Mouse (Mus musculus): ENCODE measurements around the gene Ampd3. TPM values are rescaled to one million over a fixed set of nuclear protein-coding genes. Genes with fewer than 3 reads are reported as not detected.

Ampd3 gene
- polyA plus RNA-seq, 1 experiment from 2014 or later = 1.2 TPM

DNA sequence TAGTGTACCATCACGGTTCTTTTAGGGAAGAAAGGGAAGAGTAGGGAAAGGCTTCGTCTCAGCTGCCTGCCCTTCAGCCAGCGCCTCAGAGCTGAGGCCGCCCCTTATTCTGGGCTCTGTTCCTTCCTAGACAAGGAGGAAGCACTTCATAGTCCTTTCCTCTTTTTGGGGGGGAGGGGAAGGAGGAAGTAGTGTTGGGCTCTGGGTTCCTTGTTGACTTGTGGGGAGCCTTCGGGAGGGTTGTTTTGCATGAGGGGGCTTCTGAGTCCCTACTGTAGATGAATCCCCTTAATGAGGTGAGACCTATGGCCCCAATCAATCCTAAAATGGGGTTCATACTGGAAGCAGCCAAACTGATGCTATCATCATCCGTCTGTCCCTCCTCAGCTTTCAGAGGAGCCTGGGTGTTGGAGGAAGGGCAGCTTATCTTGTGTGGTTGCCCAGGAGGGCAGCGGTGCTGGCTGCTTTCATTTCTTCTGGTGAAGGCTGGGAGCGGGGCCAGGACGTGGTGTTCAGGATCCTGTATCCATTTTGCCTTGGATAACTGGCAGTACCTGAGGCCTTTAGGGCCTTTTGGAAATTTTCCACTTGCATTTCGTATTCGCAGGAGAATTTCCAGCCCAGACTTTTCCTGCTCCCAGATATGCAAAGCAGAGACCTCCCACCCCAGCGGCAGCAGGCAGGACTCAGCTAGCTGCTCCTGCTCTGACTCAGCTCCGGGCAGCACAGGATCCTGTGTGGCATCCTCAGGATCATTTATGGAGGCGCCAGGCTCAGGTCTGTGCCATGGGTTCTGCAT lies 5.4 kb downstream of the Ampd3 start:
- Histone ChIP-seq H3K4me1 (peaks cover 7% of the 10 kb centered on the region), H3K4me2 (no peak overlapping the region), H3K36me3 (replicated peaks) (no peaks in the 10 kb centered on the region), H3K9ac (no peak overlapping the region), H3K27ac (no peak overlapping the region), H3K27me3 (peaks cover 25% of the 10 kb centered on the region), H3K4me3 (replicated peaks) (no peak overlapping the region), H3K9me3 (no peaks in the 10 kb centered on the region)
- WGBS = 57% methylated on average over 14 of the region's 14 CpGs
- no peak for ATAC-seq (ENCODE audit: low FRiP score)

DNA sequence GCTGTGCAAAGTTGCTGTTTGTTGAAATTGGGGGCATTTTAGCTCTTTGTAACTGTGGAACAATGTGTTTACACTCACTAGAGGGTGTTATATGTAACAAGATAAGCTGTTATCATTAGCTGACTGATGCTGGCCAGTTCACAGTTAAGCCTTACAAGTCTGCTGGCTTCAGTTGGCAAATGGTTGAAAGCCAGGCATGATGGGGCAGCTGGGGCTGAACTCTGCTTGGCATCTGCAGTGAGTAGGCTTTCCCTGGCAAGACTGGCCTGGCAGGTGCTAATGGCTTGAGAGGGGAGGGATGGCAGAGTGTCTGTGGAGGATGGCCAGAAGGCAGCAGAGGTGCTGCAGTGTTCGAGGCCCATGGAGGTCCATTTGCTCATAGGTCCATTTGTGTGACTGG lies 6.1 kb downstream of the Ampd3 start:
- peaks cover under 1% of the 10 kb centered on the region; the same call in 1 of the 2 replicates for H3K4me1 ChIP-seq
- no peaks in the 10 kb centered on the region for H3K36me3 ChIP-seq (replicated peaks)
- no peak overlapping the region for H3K4me2 ChIP-seq
- no peaks in the 10 kb centered on the region for H3K9me3 ChIP-seq
- no peak overlapping the region for H3K27ac ChIP-seq
- H3K4me3 ChIP-seq (replicated peaks) = no peak overlapping the region
- WGBS = 86% methylated on average over 1 of the region's 1 CpGs
- ATAC-seq (ENCODE audit: low FRiP score) = no peak
- H3K9ac ChIP-seq = no peak overlapping the region
- peaks cover 18% of the 10 kb centered on the region for H3K27me3 ChIP-seq

DNA sequence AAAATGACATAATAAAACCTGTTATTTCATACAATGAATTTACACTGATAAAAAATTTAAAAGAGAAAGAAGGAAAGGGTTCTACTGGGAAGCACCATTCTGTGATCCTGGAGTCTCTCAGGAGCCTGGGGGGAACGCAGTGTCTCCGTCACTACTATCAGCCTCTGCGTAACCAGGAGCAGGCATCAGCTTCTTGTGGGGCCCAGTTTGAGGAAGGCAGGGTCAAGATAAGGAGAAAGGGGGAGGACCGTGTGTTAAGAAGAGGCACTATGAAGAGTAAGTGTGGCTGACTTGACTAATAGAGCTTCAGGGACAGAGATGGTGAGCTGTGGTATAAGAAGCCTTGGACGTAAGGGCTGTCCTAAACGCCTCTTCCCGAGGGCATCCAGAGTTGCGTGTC lies 6.7 kb downstream of the Ampd3 start:
- H3K27ac ChIP-seq = no peak overlapping the region
- H3K4me3 ChIP-seq (replicated peaks) = no peak overlapping the region
- WGBS = 92% methylated on average over 8 of the region's 8 CpGs
- no peak overlapping the region for H3K9ac ChIP-seq
- H3K36me3 ChIP-seq (replicated peaks) = no peaks in the 10 kb centered on the region
- no peaks in the 10 kb centered on the region for H3K4me1 ChIP-seq
- H3K4me2 ChIP-seq = no peak overlapping the region
- peaks cover 12% of the 10 kb centered on the region for H3K27me3 ChIP-seq
- ATAC-seq (ENCODE audit: low FRiP score) = no peak
- no peaks in the 10 kb centered on the region for H3K9me3 ChIP-seq

DNA sequence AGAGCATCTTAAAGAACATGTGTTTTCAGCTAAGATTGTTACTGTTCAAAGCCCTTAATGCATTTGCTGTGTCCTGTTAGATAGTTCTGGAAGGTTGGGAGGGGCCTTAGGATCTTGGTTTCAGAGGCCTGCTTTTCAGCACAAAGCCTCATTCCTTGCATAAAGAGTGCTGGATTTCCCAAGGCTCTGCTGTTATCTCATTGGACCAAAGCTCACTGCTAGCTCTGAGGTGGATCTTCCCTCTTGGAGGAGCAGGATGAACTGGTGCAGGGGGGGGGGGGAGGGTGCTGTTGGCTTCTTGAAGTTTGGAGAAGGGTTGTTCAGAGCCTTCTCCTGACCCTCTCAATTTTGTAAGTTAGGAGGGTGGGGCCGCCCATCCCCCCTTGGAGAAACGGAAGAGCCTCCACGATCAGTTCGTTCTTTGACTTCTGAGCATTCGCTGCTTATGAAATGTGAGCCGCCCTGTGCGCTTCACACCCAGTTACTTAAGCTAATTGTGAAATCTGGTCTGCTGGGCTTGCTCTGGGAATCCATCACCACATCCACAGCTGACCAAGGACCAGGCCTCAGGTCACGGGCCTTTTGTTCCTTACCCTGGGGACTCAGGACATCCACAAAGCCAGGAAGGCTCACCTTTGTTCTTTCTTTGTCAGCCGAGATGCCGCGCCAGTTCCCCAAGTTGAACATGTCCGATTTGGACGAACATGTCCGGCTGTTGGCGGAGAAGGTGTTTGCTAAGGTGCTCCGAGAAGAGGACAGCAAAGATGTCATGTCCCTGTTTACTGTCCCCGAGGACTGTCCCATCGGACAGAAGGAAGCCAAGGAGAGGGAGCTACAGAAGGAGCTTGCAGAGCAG lies 9.4 kb downstream of the Ampd3 start:
- H3K9me3 ChIP-seq = no peaks in the 10 kb centered on the region
- WGBS = 81% methylated on average over 18 of the region's 18 CpGs
- ATAC-seq (ENCODE audit: low FRiP score) = no peak
- no peaks in the 10 kb centered on the region for H3K27me3 ChIP-seq
- H3K27ac ChIP-seq = no peak overlapping the region
- no peak overlapping the region for H3K9ac ChIP-seq
- no peak overlapping the region for H3K4me2 ChIP-seq
- H3K36me3 ChIP-seq (replicated peaks) = no peaks in the 10 kb centered on the region
- no peak overlapping the region for H3K4me3 ChIP-seq (replicated peaks)
- H3K4me1 ChIP-seq = no peaks in the 10 kb centered on the region

DNA sequence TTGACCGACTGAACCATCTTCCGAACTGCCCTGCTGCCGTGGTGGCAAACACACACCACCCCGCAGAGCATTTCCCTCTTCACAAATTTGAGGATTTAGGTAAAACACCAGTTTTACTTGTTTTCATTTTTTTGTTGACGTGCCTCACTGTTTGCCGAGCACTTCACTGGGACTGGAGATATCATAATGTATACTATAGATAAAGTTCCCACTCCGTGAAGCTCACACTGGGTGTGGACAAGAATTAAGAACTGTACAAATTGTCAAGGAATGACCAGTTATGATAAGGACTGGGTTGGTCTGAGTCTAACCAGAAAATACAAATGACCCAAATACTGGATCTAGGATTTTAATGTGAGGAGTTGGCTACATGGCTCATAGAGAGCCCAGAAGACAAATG lies 10.9 kb downstream of the Ampd3 start:
- Histone ChIP-seq H3K9me3 (no peaks in the 10 kb centered on the region), H3K4me3 (replicated peaks) (no peak overlapping the region), H3K9ac (no peak overlapping the region), H3K4me2 (no peak overlapping the region), H3K27ac (no peak overlapping the region), H3K27me3 (no peaks in the 10 kb centered on the region), H3K4me1 (no peaks in the 10 kb centered on the region), H3K36me3 (replicated peaks) (no peaks in the 10 kb centered on the region)
- 92% methylated on average over 7 of the region's 7 CpGs for WGBS
- ATAC-seq (ENCODE audit: low FRiP score) = no peak

- Histone ChIP-seq H3K4me3 (replicated peaks) (no peak overlapping the region), H3K4me2 (no peak overlapping the region), H3K9ac (no peak overlapping the region), H3K27ac (no peak overlapping the region), H3K27me3 (no peaks in the 10 kb centered on the region), H3K9me3 (no peaks in the 10 kb centered on the region), H3K36me3 (replicated peaks) (no peaks in the 10 kb centered on the region), H3K4me1 (no peaks in the 10 kb centered on the region)
- no peak for ATAC-seq (ENCODE audit: low FRiP score)
- WGBS = 75% methylated on average over 8 of the region's 8 CpGs
Measured at GRCm38 (mm10) chr7:110779605-110780111, 11.7 kb downstream of the Ampd3 start.

GRCm38 (mm10) chr7:110780520-110780919 lies 12.5 kb downstream of the Ampd3 start:
- Histone ChIP-seq H3K9ac (no peak overlapping the region), H3K9me3 (no peaks in the 10 kb centered on the region), H3K27ac (no peak overlapping the region), H3K4me2 (no peak overlapping the region), H3K4me3 (replicated peaks) (no peak overlapping the region), H3K36me3 (replicated peaks) (no peaks in the 10 kb centered on the region), H3K27me3 (no peaks in the 10 kb centered on the region), H3K4me1 (no peaks in the 10 kb centered on the region)
- no peak for ATAC-seq (ENCODE audit: low FRiP score)
- WGBS = 91% methylated on average over 4 of the region's 4 CpGs

- Histone ChIP-seq H3K4me3 (replicated peaks) (no peak overlapping the region), H3K9ac (no peak overlapping the region), H3K36me3 (replicated peaks) (no peaks in the 10 kb centered on the region), H3K4me1 (no peaks in the 10 kb centered on the region), H3K27me3 (no peaks in the 10 kb centered on the region), H3K9me3 (no peaks in the 10 kb centered on the region), H3K27ac (no peak overlapping the region), H3K4me2 (no peak overlapping the region)
- ATAC-seq (ENCODE audit: low FRiP score) = no peak
- 79% methylated on average over 2 of the region's 2 CpGs for WGBS
Measured at GRCm38 (mm10) chr7:110781231-110781711, 13.3 kb downstream of the Ampd3 start.

DNA sequence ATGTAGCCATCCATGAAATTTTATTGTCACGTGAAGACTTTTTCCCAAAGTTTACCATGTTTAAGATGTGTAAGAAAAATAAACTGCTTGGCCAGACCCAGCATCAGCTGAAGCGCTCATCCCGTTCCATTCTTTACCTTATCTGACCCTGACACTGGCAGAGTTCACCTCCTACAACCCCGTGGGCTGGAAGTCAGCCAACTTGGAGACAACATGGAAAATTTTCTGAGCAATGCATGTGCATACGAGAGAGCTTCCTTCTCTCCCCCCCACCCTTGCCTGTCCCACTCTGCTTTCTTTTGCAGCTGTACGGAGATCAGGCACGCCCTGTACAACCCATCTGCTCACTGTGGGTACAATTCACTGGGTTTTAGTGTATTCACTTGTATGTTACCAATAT lies 14.1 kb downstream of the Ampd3 start:
- Histone ChIP-seq H3K36me3 (replicated peaks) (no peaks in the 10 kb centered on the region), H3K27me3 (no peaks in the 10 kb centered on the region), H3K4me2 (no peak overlapping the region), H3K9me3 (no peaks in the 10 kb centered on the region), H3K27ac (no peak overlapping the region), H3K4me1 (no peaks in the 10 kb centered on the region), H3K4me3 (replicated peaks) (no peak overlapping the region), H3K9ac (no peak overlapping the region)
- ATAC-seq (ENCODE audit: low FRiP score) = no peak
- whole genome bisulfite sequencing = 85% methylated on average over 7 of the region's 7 CpGs

GRCm38 (mm10) chr7:110782845-110783478 lies 15.0 kb downstream of the Ampd3 start:
- H3K4me3 ChIP-seq (replicated peaks) = no peak overlapping the region
- ATAC-seq (ENCODE audit: low FRiP score) = no peak
- H3K9me3 ChIP-seq = no peaks in the 10 kb centered on the region
- 51% methylated on average over 10 of the region's 10 CpGs for WGBS
- no peak overlapping the region for H3K27ac ChIP-seq
- no peak overlapping the region for H3K9ac ChIP-seq
- no peaks in the 10 kb centered on the region for H3K4me1 ChIP-seq
- H3K27me3 ChIP-seq = no peaks in the 10 kb centered on the region
- H3K4me2 ChIP-seq = no peak overlapping the region
- no peaks in the 10 kb centered on the region for H3K36me3 ChIP-seq (replicated peaks)

DNA sequence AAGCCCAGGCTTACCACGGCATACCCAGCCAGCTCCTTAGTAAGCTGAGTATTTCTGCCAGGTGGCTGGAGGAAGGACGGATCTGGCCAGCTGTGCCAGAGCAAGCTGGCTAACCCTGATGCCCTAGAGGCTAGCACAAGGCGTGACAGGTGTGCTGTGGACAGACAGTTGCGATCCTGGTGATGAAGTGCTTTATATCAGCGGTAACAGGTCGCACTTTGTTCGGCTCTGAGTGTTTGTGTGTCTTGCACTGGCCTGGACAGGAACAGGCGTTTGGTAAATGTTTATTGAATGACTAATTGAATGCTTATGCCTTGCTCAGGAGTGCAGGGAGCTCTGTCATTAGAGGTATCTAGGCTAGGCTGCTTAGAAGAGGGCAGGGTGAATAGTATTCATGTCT lies 17.0 kb downstream of the Ampd3 start:
- Histone ChIP-seq H3K4me3 (replicated peaks) (no peak overlapping the region), H3K9ac (no peak overlapping the region), H3K4me2 (no peak overlapping the region), H3K4me1 (no peaks in the 10 kb centered on the region), H3K27ac (no peak overlapping the region), H3K36me3 (replicated peaks) (no peaks in the 10 kb centered on the region), H3K9me3 (no peaks in the 10 kb centered on the region), H3K27me3 (no peaks in the 10 kb centered on the region)
- ATAC-seq (ENCODE audit: low FRiP score) = no peak
- 81% methylated on average over 8 of the region's 8 CpGs for WGBS

DNA sequence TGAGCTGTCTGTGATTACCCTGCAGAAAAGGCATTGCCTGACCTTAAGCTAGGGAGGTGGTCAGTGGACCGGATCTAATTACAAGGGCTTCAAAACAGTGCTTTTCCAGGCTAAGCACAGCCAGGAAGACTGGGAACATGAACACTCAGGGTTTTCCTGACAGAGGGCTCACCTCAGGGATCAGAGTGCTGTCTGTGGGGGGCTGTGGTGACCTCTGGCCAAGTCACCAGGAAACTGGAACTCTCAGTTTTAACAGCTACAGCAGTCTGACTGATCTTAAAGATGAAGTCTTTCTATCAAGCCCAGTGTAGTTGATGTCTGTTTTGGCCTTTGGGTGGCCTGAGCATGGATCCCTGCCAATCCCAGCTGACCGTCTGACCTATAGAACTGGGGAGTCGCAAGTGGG lies 17.7 kb downstream of the Ampd3 start:
- no peak overlapping the region for H3K9ac ChIP-seq
- no peak overlapping the region for H3K4me2 ChIP-seq
- no peak for ATAC-seq (ENCODE audit: low FRiP score)
- 84% methylated on average over 3 of the region's 3 CpGs for WGBS
- no peaks in the 10 kb centered on the region for H3K27me3 ChIP-seq
- H3K36me3 ChIP-seq (replicated peaks) = no peaks in the 10 kb centered on the region
- H3K27ac ChIP-seq = no peak overlapping the region
- no peak overlapping the region for H3K4me3 ChIP-seq (replicated peaks)
- H3K9me3 ChIP-seq = no peaks in the 10 kb centered on the region
- H3K4me1 ChIP-seq = no peaks in the 10 kb centered on the region
